Mouse (Mus musculus): ENCODE results near the gene Usp43. TPM values are rescaled to one million over a fixed set of nuclear protein-coding genes. Genes with fewer than 3 reads are reported as not detected.

Usp43 gene
- polyA plus RNA-seq, 1 experiment from 2014 or later = 3.0 TPM

GRCm38 (mm10) chr11:67911074-67911473, 10.9 kb downstream of the Usp43 start:
- Histone ChIP-seq H3K4me2 (replicated peaks; ENCODE audit: low read depth, low read length) (no peak overlapping the region), H3K4me1 (ENCODE audit: insufficient read depth, low read depth, low read length) (no peaks in the 10 kb centered on the region), H3K4me3 (ENCODE audit: low read depth, low read length) (no peak overlapping the region), H3K9me3 (ENCODE audit: low read length) (no peaks in the 10 kb centered on the region), H3K27me3 (replicated peaks; ENCODE audit: insufficient read depth, low read length) (no peaks in the 10 kb centered on the region), H3K27ac (ENCODE audit: low read length) (no peak overlapping the region), H3K9ac (replicated peaks; ENCODE audit: low read depth) (no peak overlapping the region), H3K36me3 (ENCODE audit: insufficient read depth, low read length) (no peaks in the 10 kb centered on the region)
- ATAC-seq (no peak), DNase-seq (ENCODE audit: low spot score) (no peak)
- 81% methylated on average over 5 of the region's 5 CpGs for WGBS
- TF ChIP-seq CTCF (IDR thresholded peaks at IDR 0.05) (no peak), EP300 (IDR thresholded peaks at IDR 0.05) (no peak)

GRCm38 (mm10) chr11:67903756-67904155, 18.2 kb downstream of the Usp43 start:
- 82% methylated on average over 4 of the region's 4 CpGs for WGBS
- Histone ChIP-seq H3K27ac (ENCODE audit: low read length) (no peak overlapping the region), H3K4me2 (replicated peaks; ENCODE audit: low read depth, low read length) (no peak overlapping the region), H3K36me3 (ENCODE audit: insufficient read depth, low read length) (no peaks in the 10 kb centered on the region), H3K4me3 (ENCODE audit: low read depth, low read length) (no peak overlapping the region), H3K9ac (replicated peaks; ENCODE audit: low read depth) (no peak overlapping the region), H3K4me1 (ENCODE audit: insufficient read depth, low read depth, low read length) (no peaks in the 10 kb centered on the region), H3K9me3 (ENCODE audit: low read length) (no peaks in the 10 kb centered on the region), H3K27me3 (replicated peaks; ENCODE audit: insufficient read depth, low read length) (no peaks in the 10 kb centered on the region)
- DNase-seq (ENCODE audit: low spot score) = no peak
- ATAC-seq = no peak
- no peak for TF ChIP-seq EP300 (IDR thresholded peaks at IDR 0.05)
- no peak for TF ChIP-seq CTCF (IDR thresholded peaks at IDR 0.05)

GRCm38 (mm10) chr11:67897064-67897560, 24.8 kb downstream of the Usp43 start:
- WGBS = 36% methylated on average over 8 of the region's 8 CpGs
- Histone ChIP-seq H3K4me2 (replicated peaks; ENCODE audit: low read depth, low read length) (no peak overlapping the region), H3K9me3 (ENCODE audit: low read length) (no peaks in the 10 kb centered on the region), H3K27ac (ENCODE audit: low read length) (no peak overlapping the region), H3K36me3 (ENCODE audit: insufficient read depth, low read length) (no peaks in the 10 kb centered on the region), H3K9ac (replicated peaks; ENCODE audit: low read depth) (no peak overlapping the region), H3K27me3 (replicated peaks; ENCODE audit: insufficient read depth, low read length) (no peaks in the 10 kb centered on the region), H3K4me1 (ENCODE audit: insufficient read depth, low read depth, low read length) (no peaks in the 10 kb centered on the region), H3K4me3 (ENCODE audit: low read depth, low read length) (no peak overlapping the region)
- TF ChIP-seq CTCF (IDR thresholded peaks at IDR 0.05) (peak; percentile 94), EP300 (IDR thresholded peaks at IDR 0.05) (no peak)
- peak; percentile 89 for ATAC-seq
- DNase-seq (ENCODE audit: low spot score) = peak; percentile 74

- DNase-seq (ENCODE audit: low spot score) = no peak
- no peak for TF ChIP-seq EP300 (IDR thresholded peaks at IDR 0.05)
- no peak for TF ChIP-seq CTCF (IDR thresholded peaks at IDR 0.05)
- Histone ChIP-seq H3K36me3 (ENCODE audit: insufficient read depth, low read length) (no peaks in the 10 kb centered on the region), H3K4me1 (ENCODE audit: insufficient read depth, low read depth, low read length) (no peaks in the 10 kb centered on the region), H3K4me3 (ENCODE audit: low read depth, low read length) (no peak overlapping the region), H3K27ac (ENCODE audit: low read length) (no peak overlapping the region), H3K4me2 (replicated peaks; ENCODE audit: low read depth, low read length) (no peak overlapping the region), H3K9ac (replicated peaks; ENCODE audit: low read depth) (no peak overlapping the region), H3K27me3 (replicated peaks; ENCODE audit: insufficient read depth, low read length) (no peaks in the 10 kb centered on the region), H3K9me3 (ENCODE audit: low read length) (no peaks in the 10 kb centered on the region)
- ATAC-seq = no peak
- 76% methylated on average over 7 of the region's 7 CpGs for WGBS
Measured at GRCm38 (mm10) chr11:67895641-67896040, 26.3 kb downstream of the Usp43 start.

- ATAC-seq = no peak
- H3K27ac ChIP-seq (ENCODE audit: low read length) = no peak overlapping the region
Measured at GRCm38 (mm10) chr11:67888521-67888920, 33.4 kb downstream of the Usp43 start.

GRCm38 (mm10) chr11:67885921-67886320, 36.0 kb downstream of the Usp43 start:
- no peaks in the 10 kb centered on the region for H3K9me3 ChIP-seq (ENCODE audit: low read length)
- no peaks in the 10 kb centered on the region for H3K27me3 ChIP-seq (replicated peaks; ENCODE audit: insufficient read depth, low read length)
- no peaks in the 10 kb centered on the region for H3K4me1 ChIP-seq (ENCODE audit: insufficient read depth, low read depth, low read length)
- no peak overlapping the region for H3K4me3 ChIP-seq (ENCODE audit: low read depth, low read length)
- H3K27ac ChIP-seq (ENCODE audit: low read length) = no peak overlapping the region
- H3K9ac ChIP-seq (replicated peaks; ENCODE audit: low read depth) = no peak overlapping the region
- DNase-seq (ENCODE audit: low spot score) (no peak), ATAC-seq (no peak)
- no peak for TF ChIP-seq EP300 (IDR thresholded peaks at IDR 0.05)
- no peak for TF ChIP-seq CTCF (IDR thresholded peaks at IDR 0.05)
- 93% methylated on average over 2 of the region's 2 CpGs for WGBS
- no peaks in the 10 kb centered on the region for H3K36me3 ChIP-seq (ENCODE audit: insufficient read depth, low read length)
- no peak overlapping the region for H3K4me2 ChIP-seq (replicated peaks; ENCODE audit: low read depth, low read length)

More at GRCm38 (mm10) chr11:67888521-67888920, 33.4 kb downstream of the Usp43 start:
- no peaks in the 10 kb centered on the region for H3K36me3 ChIP-seq (ENCODE audit: insufficient read depth, low read length)
- DNase-seq (ENCODE audit: low spot score) = no peak
- no peak overlapping the region for H3K9ac ChIP-seq (replicated peaks; ENCODE audit: low read depth)
- no peak overlapping the region for H3K4me2 ChIP-seq (replicated peaks; ENCODE audit: low read depth, low read length)
- H3K9me3 ChIP-seq (ENCODE audit: low read length) = no peaks in the 10 kb centered on the region
- TF ChIP-seq EP300 (IDR thresholded peaks at IDR 0.05) = no peak
- no peak for TF ChIP-seq CTCF (IDR thresholded peaks at IDR 0.05)
- no peaks in the 10 kb centered on the region for H3K27me3 ChIP-seq (replicated peaks; ENCODE audit: insufficient read depth, low read length)
- 82% methylated on average over 5 of the region's 5 CpGs for WGBS
- no peak overlapping the region for H3K4me3 ChIP-seq (ENCODE audit: low read depth, low read length)
- no peaks in the 10 kb centered on the region for H3K4me1 ChIP-seq (ENCODE audit: insufficient read depth, low read depth, low read length)
